Mouse (Mus musculus): Measurements from ENCODE around the gene Nck1. TPM values are rescaled to one million over a fixed set of nuclear protein-coding genes. Genes with fewer than 3 reads are reported as not detected.

Nck1 gene
- polyA plus RNA-seq, 1 experiment: 53.3 TPM

DNA sequence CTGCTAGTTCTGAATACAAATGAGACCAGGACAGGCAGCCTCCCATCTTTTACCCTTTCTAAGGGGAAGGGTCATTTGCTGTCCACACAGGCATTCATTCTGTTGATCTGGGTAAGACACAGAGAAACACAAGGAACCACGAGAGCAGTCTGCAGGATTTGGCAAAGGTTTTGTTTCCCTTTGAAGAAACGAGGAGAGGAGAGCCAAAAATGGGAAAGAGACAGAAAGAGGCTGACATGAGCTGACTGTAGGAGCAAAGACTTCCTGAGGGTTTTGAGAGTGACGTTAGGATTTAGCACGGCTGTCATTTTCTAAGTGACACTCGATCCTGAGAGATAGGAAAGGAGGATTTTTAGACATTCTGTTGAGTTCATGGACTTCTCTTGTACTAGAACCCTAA lies 28.0 kb upstream of the Nck1 start:
- Histone ChIP-seq H3K27ac (ENCODE audit: insufficient read depth, low read length) (no peak overlapping the region), H3K4me1 (ENCODE audit: control insufficient read depth, insufficient read depth, low read length) (no peaks in the 10 kb centered on the region; the same call in 1 of the 2 replicates), H3K27me3 (ENCODE audit: control insufficient read depth, insufficient read depth, low read length) (no peaks in the 10 kb centered on the region), H3K4me3 (replicated peaks; ENCODE audit: insufficient read depth, low read depth, low read length) (no peak overlapping the region)
- TF ChIP-seq CTCF (IDR thresholded peaks at IDR 0.05; ENCODE audit: borderline replicate concordance, insufficient read depth, low read depth, low read length) (no peak), POLR2A (IDR thresholded peaks at IDR 0.05; ENCODE audit: borderline replicate concordance, insufficient read depth, low read length) (no peak)
- DNase-seq: peak in 1 of 2 experiments; percentile 27
- WGBS: 6% methylated on average over 5 of the region's 5 CpGs

DNA sequence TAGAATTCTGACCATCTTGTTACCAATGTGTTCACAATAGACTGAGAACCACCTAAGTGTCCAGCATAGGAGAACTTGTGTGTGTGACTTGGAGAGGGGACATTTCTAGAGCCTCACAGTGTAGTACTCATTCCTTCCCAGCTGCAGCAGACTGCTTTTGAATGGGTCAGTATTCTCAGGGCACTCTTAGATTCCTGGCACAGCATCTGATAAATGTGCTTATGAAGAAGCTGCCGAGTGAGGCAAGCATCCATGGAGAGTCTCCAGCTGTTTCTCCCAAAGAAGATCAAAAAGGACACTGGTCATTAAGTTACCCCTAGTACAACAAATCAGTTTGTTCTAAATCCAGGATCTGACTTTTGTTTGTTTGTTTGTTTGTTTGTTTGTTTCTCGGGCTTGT lies 27.4 kb upstream of the Nck1 start:
- DNase-seq: no peak

DNA sequence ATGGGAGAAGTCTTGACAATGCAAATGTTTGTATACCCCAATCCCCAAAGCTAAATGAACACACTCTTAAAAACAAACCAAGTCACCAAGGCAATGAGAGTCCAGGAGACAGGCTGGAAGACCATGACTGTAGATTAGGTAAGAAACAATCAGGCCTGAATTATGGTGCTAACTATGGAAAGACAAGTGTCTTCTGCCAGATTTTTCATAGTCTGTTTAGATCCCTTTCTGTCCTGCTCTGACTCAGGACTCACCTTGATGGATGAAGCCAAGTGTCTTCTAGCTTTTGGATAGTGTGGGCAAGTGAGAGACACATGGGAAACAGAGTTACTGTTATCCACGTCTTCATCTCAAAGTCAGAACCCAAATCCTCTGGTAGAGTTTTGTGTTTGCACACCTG lies 25.6 kb upstream of the Nck1 start:
- DNase-seq: no peak
- no peak overlapping the region for H3K4me3 ChIP-seq (replicated peaks; ENCODE audit: insufficient read depth, low read depth, low read length)
- H3K4me1 ChIP-seq (ENCODE audit: control insufficient read depth, insufficient read depth, low read length): peaks cover 2% of the 10 kb centered on the region; the same call in 1 of the 2 replicates
- no peaks in the 10 kb centered on the region for H3K27me3 ChIP-seq (ENCODE audit: control insufficient read depth, insufficient read depth, low read length)
- WGBS: 74% methylated on average over 1 of the region's 1 CpGs
- TF ChIP-seq CTCF (IDR thresholded peaks at IDR 0.05; ENCODE audit: borderline replicate concordance, insufficient read depth, low read depth, low read length): no peak
- no peak for TF ChIP-seq POLR2A (IDR thresholded peaks at IDR 0.05; ENCODE audit: borderline replicate concordance, insufficient read depth, low read length)
- H3K27ac ChIP-seq (ENCODE audit: insufficient read depth, low read length): no peak overlapping the region

More for the DNA sequence above, 27.4 kb upstream of the Nck1 start:
- H3K4me3 ChIP-seq (replicated peaks; ENCODE audit: insufficient read depth, low read depth, low read length): no peak overlapping the region
- H3K27me3 ChIP-seq (ENCODE audit: control insufficient read depth, insufficient read depth, low read length): no peaks in the 10 kb centered on the region
- WGBS: 72% methylated on average over 2 of the region's 2 CpGs
- H3K27ac ChIP-seq (ENCODE audit: insufficient read depth, low read length): no peak overlapping the region
- TF ChIP-seq CTCF (IDR thresholded peaks at IDR 0.05; ENCODE audit: borderline replicate concordance, insufficient read depth, low read depth, low read length): no peak
- no peak for TF ChIP-seq POLR2A (IDR thresholded peaks at IDR 0.05; ENCODE audit: borderline replicate concordance, insufficient read depth, low read length)
- H3K4me1 ChIP-seq (ENCODE audit: control insufficient read depth, insufficient read depth, low read length): no peaks in the 10 kb centered on the region; the same call in 1 of the 2 replicates

GRCm38 (mm10) chr9:100570626-100571233 lies 24.8 kb upstream of the Nck1 start, which contains the start of gene Slc35g2:
Slc35g2 (minus strand) TSS chr9:100571090.
- Histone ChIP-seq H3K27ac (ENCODE audit: insufficient read depth, low read length) (peak within 1 kb of the TSS; percentile 90), H3K4me3 (replicated peaks; ENCODE audit: insufficient read depth, low read depth, low read length) (peak within 1 kb of the TSS; percentile 94), H3K27me3 (ENCODE audit: control insufficient read depth, insufficient read depth, low read length) (no peaks in the 10 kb centered on the region), H3K4me1 (ENCODE audit: control insufficient read depth, insufficient read depth, low read length) (peaks cover 7% of the 10 kb centered on the region; the same call in 1 of the 2 replicates)
- peak; percentile 68 to 80 for DNase-seq
- under 1% methylated on average over 55 of the region's 55 CpGs for WGBS
- TF ChIP-seq POLR2A (IDR thresholded peaks at IDR 0.05; ENCODE audit: borderline replicate concordance, insufficient read depth, low read length): no peak; the same call in 1 of the 2 replicates
- no peak for TF ChIP-seq CTCF (IDR thresholded peaks at IDR 0.05; ENCODE audit: borderline replicate concordance, insufficient read depth, low read depth, low read length)

- TF ChIP-seq CTCF (IDR thresholded peaks at IDR 0.05; ENCODE audit: borderline replicate concordance, insufficient read depth, low read depth, low read length): no peak
- TF ChIP-seq POLR2A (IDR thresholded peaks at IDR 0.05; ENCODE audit: borderline replicate concordance, insufficient read depth, low read length): peak; percentile 26; the same call in 1 of the 2 replicates
- H3K27ac ChIP-seq (ENCODE audit: insufficient read depth, low read length): peak overlapping the region; percentile 90
- DNase-seq: peak; percentile 89 to 91
These were observed 24.1 kb upstream of the Nck1 start for GRCm38 (mm10) chr9:100569798-100570625.

DNA sequence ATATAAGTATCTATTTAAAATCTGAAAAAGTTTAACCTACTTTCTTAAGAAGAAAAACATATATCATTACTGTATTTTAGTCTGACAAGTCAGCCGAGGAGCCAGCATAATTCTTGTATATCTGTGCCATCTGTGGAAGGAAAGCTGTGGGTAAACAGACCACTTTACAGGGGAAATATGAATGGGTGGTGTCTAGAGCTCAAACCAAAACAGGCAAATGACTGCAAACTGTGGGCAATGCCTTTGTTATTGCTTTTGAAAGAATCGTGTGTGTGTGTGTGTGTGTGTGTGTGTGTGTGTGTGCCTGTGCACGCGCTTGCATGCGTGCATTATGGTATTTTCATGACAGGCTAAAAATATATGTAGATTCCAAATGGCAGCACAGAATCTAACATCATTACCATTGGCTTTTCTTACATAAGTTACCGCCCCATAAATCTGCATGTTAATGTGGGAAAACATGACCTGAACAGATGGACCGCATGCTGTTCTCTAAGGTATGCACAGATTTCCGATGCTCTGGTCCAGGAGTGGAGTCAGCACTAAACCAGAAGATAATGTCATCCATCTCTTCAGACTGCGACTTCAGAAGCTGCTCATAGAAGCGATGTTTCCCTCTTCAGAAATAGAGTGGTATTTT lies 14.4 kb upstream of the Nck1 start:
- DNase-seq: peak; percentile 64 to 86
- 21% methylated on average over 10 of the region's 10 CpGs for WGBS
- H3K4me3 ChIP-seq (replicated peaks; ENCODE audit: insufficient read depth, low read depth, low read length): no peak overlapping the region
- H3K27ac ChIP-seq (ENCODE audit: insufficient read depth, low read length): peak overlapping the region; percentile 99
- TF ChIP-seq POLR2A (IDR thresholded peaks at IDR 0.05; ENCODE audit: borderline replicate concordance, insufficient read depth, low read length): no peak
- TF ChIP-seq CTCF (IDR thresholded peaks at IDR 0.05; ENCODE audit: borderline replicate concordance, insufficient read depth, low read depth, low read length): no peak
- peaks cover 26% of the 10 kb centered on the region for H3K4me1 ChIP-seq (ENCODE audit: control insufficient read depth, insufficient read depth, low read length)
- H3K27me3 ChIP-seq (ENCODE audit: control insufficient read depth, insufficient read depth, low read length): no peaks in the 10 kb centered on the region

More at GRCm38 (mm10) chr9:100569798-100570625, 24.1 kb upstream of the Nck1 start:
- H3K4me1 ChIP-seq (ENCODE audit: control insufficient read depth, insufficient read depth, low read length): peaks cover 7% of the 10 kb centered on the region; the same call in 1 of the 2 replicates
- WGBS: under 1% methylated on average over 32 of the region's 32 CpGs
- no peaks in the 10 kb centered on the region for H3K27me3 ChIP-seq (ENCODE audit: control insufficient read depth, insufficient read depth, low read length)
- H3K4me3 ChIP-seq (replicated peaks; ENCODE audit: insufficient read depth, low read depth, low read length): peak overlapping the region; percentile 94

- peak; percentile 53 to 82 for DNase-seq
- peaks cover 30% of the 10 kb centered on the region for H3K4me1 ChIP-seq (ENCODE audit: control insufficient read depth, insufficient read depth, low read length)
- no peak overlapping the region; the same call in 1 of the 2 replicates for H3K27ac ChIP-seq (ENCODE audit: insufficient read depth, low read length)
- H3K4me3 ChIP-seq (replicated peaks; ENCODE audit: insufficient read depth, low read depth, low read length): no peak overlapping the region
- no peak for TF ChIP-seq CTCF (IDR thresholded peaks at IDR 0.05; ENCODE audit: borderline replicate concordance, insufficient read depth, low read depth, low read length)
- no peak for TF ChIP-seq POLR2A (IDR thresholded peaks at IDR 0.05; ENCODE audit: borderline replicate concordance, insufficient read depth, low read length)
- no peaks in the 10 kb centered on the region for H3K27me3 ChIP-seq (ENCODE audit: control insufficient read depth, insufficient read depth, low read length)
These were observed 13.1 kb upstream of the Nck1 start for GRCm38 (mm10) chr9:100558991-100559390.

Data from cerebellum, adult 2 months (tissue).